Mouse (Mus musculus): ENCODE data around the gene Csnk1d. TPM values are rescaled to one million over a fixed set of nuclear protein-coding genes. Genes with fewer than 3 reads are reported as not detected.

The Csnk1d gene
- polyA plus RNA-seq, 1 experiment from 2014 or later: 67.1 TPM

- H3K9me3 ChIP-seq (ENCODE audit: control insufficient read depth, low read length): no peaks in the 10 kb centered on the region
- ATAC-seq (ENCODE audit: insufficient number of reproducible peaks, low FRiP score, low TSS enrichment, low read depth) (no peak), DNase-seq (ENCODE audit: low spot score) (no peak)
- H3K27ac ChIP-seq (replicated peaks; ENCODE audit: low read depth, low read length): no peak overlapping the region
- H3K36me3 ChIP-seq (ENCODE audit: control insufficient read depth, insufficient read depth, low read length): peaks cover 47% of the 10 kb centered on the region
- H3K4me3 ChIP-seq (ENCODE audit: low read depth, low read length): no peak overlapping the region
- no peak overlapping the region for H3K4me2 ChIP-seq (ENCODE audit: low read depth, severe bottlenecking)
- no peaks in the 10 kb centered on the region for H3K4me1 ChIP-seq (ENCODE audit: control insufficient read depth, insufficient read depth, low read length)
- 93% methylated on average over 7 of the region's 7 CpGs for WGBS
- H3K9ac ChIP-seq (ENCODE audit: low read length): no peak overlapping the region
- H3K27me3 ChIP-seq (ENCODE audit: control insufficient read depth, insufficient read depth, low read length): no peaks in the 10 kb centered on the region
Measured at GRCm38 (mm10) chr11:120962909-120963308, 28.2 kb downstream of the Csnk1d start.

DNA sequence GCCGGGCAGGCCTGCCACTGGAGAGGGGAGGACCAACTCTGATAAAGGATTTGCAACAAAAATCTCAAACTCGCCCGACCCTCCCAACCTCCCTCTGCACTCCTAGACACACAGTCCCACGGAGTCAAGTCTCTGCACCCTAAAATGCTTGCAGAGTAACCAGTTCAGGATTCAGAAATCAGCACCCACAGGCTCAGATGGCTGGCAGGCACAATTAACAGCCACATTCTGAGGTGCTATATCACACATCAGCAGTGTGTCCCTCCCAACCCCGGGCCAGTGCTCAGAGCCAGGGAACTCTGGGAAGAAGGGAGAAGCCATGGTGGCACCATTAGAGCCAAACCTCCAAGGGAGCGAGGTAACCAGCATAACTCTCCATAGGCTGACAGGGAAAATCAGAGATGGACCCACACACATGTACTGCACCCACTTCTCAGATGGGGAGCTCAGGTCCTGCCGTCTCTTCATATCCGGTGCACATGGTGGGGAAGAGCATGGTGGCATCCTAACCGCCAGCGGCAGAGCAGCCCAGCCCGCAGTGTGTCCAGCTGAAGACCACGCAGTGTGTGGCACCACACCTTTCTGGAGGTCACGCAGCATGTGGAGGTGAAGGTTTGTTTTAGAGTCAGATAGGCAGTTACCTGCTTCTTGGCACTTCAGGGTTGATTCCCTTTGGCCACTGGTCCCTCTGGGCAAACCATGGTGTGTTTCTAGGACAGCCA lies 28.9 kb downstream of the Csnk1d start:
- ATAC-seq (ENCODE audit: insufficient number of reproducible peaks, low FRiP score, low TSS enrichment, low read depth) (peak; percentile 31; the same call in 1 of the 2 replicates), DNase-seq (ENCODE audit: low spot score) (no peak)
- H3K9ac ChIP-seq (ENCODE audit: low read length): no peak overlapping the region
- H3K4me1 ChIP-seq (ENCODE audit: control insufficient read depth, insufficient read depth, low read length): no peaks in the 10 kb centered on the region
- no peak overlapping the region for H3K4me3 ChIP-seq (ENCODE audit: low read depth, low read length)
- no peak overlapping the region for H3K4me2 ChIP-seq (ENCODE audit: low read depth, severe bottlenecking)
- no peaks in the 10 kb centered on the region for H3K27me3 ChIP-seq (ENCODE audit: control insufficient read depth, insufficient read depth, low read length)
- peaks cover 42% of the 10 kb centered on the region for H3K36me3 ChIP-seq (ENCODE audit: control insufficient read depth, insufficient read depth, low read length)
- H3K9me3 ChIP-seq (ENCODE audit: control insufficient read depth, low read length): no peaks in the 10 kb centered on the region
- WGBS: 92% methylated on average over 13 of the region's 13 CpGs
- no peak overlapping the region for H3K27ac ChIP-seq (replicated peaks; ENCODE audit: low read depth, low read length)

DNA sequence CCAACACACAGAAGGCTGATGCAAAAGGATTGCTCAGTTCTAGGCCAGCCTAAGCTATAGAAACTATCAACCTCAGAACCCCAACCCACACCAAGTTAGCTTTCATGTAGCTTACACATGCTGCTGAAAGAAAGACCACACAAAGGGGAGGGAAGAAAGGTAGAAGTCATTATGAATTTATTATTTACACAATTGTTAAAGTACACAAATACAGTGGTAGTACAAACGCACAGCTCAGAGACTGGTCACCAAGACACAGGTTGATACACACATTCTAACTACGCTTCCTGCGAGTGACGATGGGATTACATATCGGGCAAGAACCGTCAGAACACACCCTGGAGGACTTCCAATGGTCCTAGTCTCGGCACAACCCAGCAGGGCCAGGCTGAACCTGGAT lies 29.5 kb downstream of the Csnk1d start:
- WGBS: 91% methylated on average over 7 of the region's 7 CpGs

GRCm38 (mm10) chr11:120960248-120960647 lies 30.9 kb downstream of the Csnk1d start:
- Histone ChIP-seq H3K27ac (replicated peaks; ENCODE audit: low read depth, low read length) (no peak overlapping the region), H3K36me3 (ENCODE audit: control insufficient read depth, insufficient read depth, low read length) (peaks cover 41% of the 10 kb centered on the region), H3K4me3 (ENCODE audit: low read depth, low read length) (no peak overlapping the region), H3K4me1 (ENCODE audit: control insufficient read depth, insufficient read depth, low read length) (no peaks in the 10 kb centered on the region), H3K4me2 (ENCODE audit: low read depth, severe bottlenecking) (no peak overlapping the region), H3K9me3 (ENCODE audit: control insufficient read depth, low read length) (no peaks in the 10 kb centered on the region), H3K27me3 (ENCODE audit: control insufficient read depth, insufficient read depth, low read length) (no peaks in the 10 kb centered on the region), H3K9ac (ENCODE audit: low read length) (no peak overlapping the region)
- WGBS: 76% methylated on average over 1 of the region's 1 CpGs
- DNase-seq (ENCODE audit: low spot score) (no peak), ATAC-seq (ENCODE audit: insufficient number of reproducible peaks, low FRiP score, low TSS enrichment, low read depth) (no peak)

More for the DNA sequence above, 29.5 kb downstream of the Csnk1d start:
- H3K36me3 ChIP-seq (ENCODE audit: control insufficient read depth, insufficient read depth, low read length): peaks cover 44% of the 10 kb centered on the region
- no peak for DNase-seq (ENCODE audit: low spot score)
- H3K9me3 ChIP-seq (ENCODE audit: control insufficient read depth, low read length): no peaks in the 10 kb centered on the region
- no peaks in the 10 kb centered on the region for H3K27me3 ChIP-seq (ENCODE audit: control insufficient read depth, insufficient read depth, low read length)
- no peak for ATAC-seq (ENCODE audit: insufficient number of reproducible peaks, low FRiP score, low TSS enrichment, low read depth)
- H3K4me1 ChIP-seq (ENCODE audit: control insufficient read depth, insufficient read depth, low read length): no peaks in the 10 kb centered on the region
- no peak overlapping the region for H3K27ac ChIP-seq (replicated peaks; ENCODE audit: low read depth, low read length)
- H3K9ac ChIP-seq (ENCODE audit: low read length): no peak overlapping the region
- H3K4me3 ChIP-seq (ENCODE audit: low read depth, low read length): no peak overlapping the region
- no peak overlapping the region for H3K4me2 ChIP-seq (ENCODE audit: low read depth, severe bottlenecking)

DNA sequence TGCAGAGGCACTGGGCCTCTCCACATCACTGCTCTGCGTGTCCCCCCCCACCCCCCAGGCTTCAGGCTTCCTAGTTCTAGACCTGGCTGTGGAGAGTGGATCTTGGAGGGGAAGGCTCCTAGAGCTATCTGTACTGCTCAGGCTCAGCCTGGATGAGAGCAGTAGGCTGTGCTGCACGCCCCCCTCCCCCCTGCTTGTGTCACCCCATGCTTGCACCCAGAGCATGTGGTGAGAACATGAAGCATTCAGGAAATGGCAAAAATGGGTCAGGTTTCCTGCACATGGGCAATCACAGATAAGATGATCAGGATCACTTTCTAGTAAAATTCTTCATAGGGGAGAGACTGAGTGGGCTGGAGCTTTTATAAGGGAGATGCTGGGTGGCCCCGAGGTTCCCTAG lies 31.6 kb downstream of the Csnk1d start:
- WGBS: 84% methylated on average over 3 of the region's 3 CpGs
- H3K4me1 ChIP-seq (ENCODE audit: control insufficient read depth, insufficient read depth, low read length): no peaks in the 10 kb centered on the region
- no peak overlapping the region for H3K9ac ChIP-seq (ENCODE audit: low read length)
- no peak overlapping the region for H3K4me3 ChIP-seq (ENCODE audit: low read depth, low read length)
- no peaks in the 10 kb centered on the region for H3K27me3 ChIP-seq (ENCODE audit: control insufficient read depth, insufficient read depth, low read length)
- no peak for ATAC-seq (ENCODE audit: insufficient number of reproducible peaks, low FRiP score, low TSS enrichment, low read depth)
- no peak overlapping the region for H3K4me2 ChIP-seq (ENCODE audit: low read depth, severe bottlenecking)
- H3K9me3 ChIP-seq (ENCODE audit: control insufficient read depth, low read length): no peaks in the 10 kb centered on the region
- no peak overlapping the region for H3K27ac ChIP-seq (replicated peaks; ENCODE audit: low read depth, low read length)
- peaks cover 37% of the 10 kb centered on the region for H3K36me3 ChIP-seq (ENCODE audit: control insufficient read depth, insufficient read depth, low read length)
- DNase-seq (ENCODE audit: low spot score): no peak

- 90% methylated on average over 18 of the region's 18 CpGs for WGBS
- peaks cover 35% of the 10 kb centered on the region for H3K36me3 ChIP-seq (ENCODE audit: control insufficient read depth, insufficient read depth, low read length)
- ATAC-seq (ENCODE audit: insufficient number of reproducible peaks, low FRiP score, low TSS enrichment, low read depth): no peak
- no peak overlapping the region for H3K4me3 ChIP-seq (ENCODE audit: low read depth, low read length)
- no peak overlapping the region for H3K9ac ChIP-seq (ENCODE audit: low read length)
- H3K4me1 ChIP-seq (ENCODE audit: control insufficient read depth, insufficient read depth, low read length): no peaks in the 10 kb centered on the region
- no peak for DNase-seq (ENCODE audit: low spot score)
- H3K27me3 ChIP-seq (ENCODE audit: control insufficient read depth, insufficient read depth, low read length): no peaks in the 10 kb centered on the region
- H3K9me3 ChIP-seq (ENCODE audit: control insufficient read depth, low read length): no peaks in the 10 kb centered on the region
- H3K4me2 ChIP-seq (ENCODE audit: low read depth, severe bottlenecking): no peak overlapping the region
- no peak overlapping the region for H3K27ac ChIP-seq (replicated peaks; ENCODE audit: low read depth, low read length)
Measured at GRCm38 (mm10) chr11:120959066-120959465, 32.1 kb downstream of the Csnk1d start.

DNA sequence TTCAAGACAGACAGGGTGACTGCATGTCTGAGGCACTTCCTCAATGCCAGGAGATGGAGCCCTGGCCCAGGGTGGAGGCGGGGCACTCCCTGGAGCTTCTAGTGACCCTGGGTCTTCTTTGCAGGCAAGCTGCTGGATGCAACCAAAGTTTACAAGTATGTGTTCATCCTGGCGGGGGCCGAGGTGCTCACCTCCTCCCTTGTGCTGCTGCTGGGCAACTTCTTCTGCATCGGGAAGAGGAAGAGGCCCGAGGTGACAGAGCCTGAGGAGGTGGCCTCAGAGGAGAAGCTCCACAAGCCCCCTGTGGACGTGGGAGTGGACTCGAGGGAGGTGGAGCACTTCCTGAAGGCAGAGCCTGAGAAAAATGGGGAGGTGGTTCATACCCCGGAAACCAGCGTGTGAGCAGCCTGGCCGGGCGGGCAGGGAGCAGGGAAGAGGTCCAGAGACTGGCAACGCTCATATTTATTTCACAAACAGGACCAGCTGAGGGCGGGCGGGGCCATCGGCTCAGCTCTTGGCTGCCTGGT lies 33.3 kb downstream of the Csnk1d start:
- 77% methylated on average over 15 of the region's 15 CpGs for WGBS
- ATAC-seq (ENCODE audit: insufficient number of reproducible peaks, low FRiP score, low TSS enrichment, low read depth) (no peak), DNase-seq (ENCODE audit: low spot score) (no peak)
- Histone ChIP-seq H3K4me1 (ENCODE audit: control insufficient read depth, insufficient read depth, low read length) (no peaks in the 10 kb centered on the region), H3K27ac (replicated peaks; ENCODE audit: low read depth, low read length) (no peak overlapping the region), H3K4me3 (ENCODE audit: low read depth, low read length) (no peak overlapping the region), H3K9ac (ENCODE audit: low read length) (no peak overlapping the region), H3K27me3 (ENCODE audit: control insufficient read depth, insufficient read depth, low read length) (no peaks in the 10 kb centered on the region), H3K9me3 (ENCODE audit: control insufficient read depth, low read length) (no peaks in the 10 kb centered on the region), H3K36me3 (ENCODE audit: control insufficient read depth, insufficient read depth, low read length) (peaks cover 28% of the 10 kb centered on the region), H3K4me2 (ENCODE audit: low read depth, severe bottlenecking) (no peak overlapping the region)

DNA sequence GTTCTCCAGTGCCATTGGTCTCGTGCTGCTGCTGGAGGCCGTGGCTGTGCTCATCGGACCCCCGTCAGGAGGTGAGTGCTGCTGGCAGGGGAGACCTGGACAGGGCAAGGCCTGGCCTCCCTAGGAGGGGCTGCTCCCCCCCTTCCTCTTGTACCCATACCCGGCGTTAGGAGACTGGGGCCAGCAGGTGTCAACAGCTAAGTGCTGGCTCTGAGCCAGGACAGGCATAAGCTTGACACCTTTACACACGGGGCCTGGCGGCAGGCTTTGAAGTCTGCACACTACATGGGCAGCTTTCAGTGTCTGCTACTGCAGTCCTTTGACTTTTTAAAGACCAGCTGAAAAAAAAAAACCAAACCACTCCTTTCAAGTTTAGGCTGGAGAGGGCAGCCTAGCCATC lies 34.1 kb downstream of the Csnk1d start:
- 59% methylated on average over 8 of the region's 8 CpGs for WGBS
- Histone ChIP-seq H3K27me3 (ENCODE audit: control insufficient read depth, insufficient read depth, low read length) (no peaks in the 10 kb centered on the region), H3K36me3 (ENCODE audit: control insufficient read depth, insufficient read depth, low read length) (peaks cover 21% of the 10 kb centered on the region), H3K4me1 (ENCODE audit: control insufficient read depth, insufficient read depth, low read length) (no peaks in the 10 kb centered on the region), H3K9me3 (ENCODE audit: control insufficient read depth, low read length) (no peaks in the 10 kb centered on the region), H3K4me3 (ENCODE audit: low read depth, low read length) (no peak overlapping the region), H3K27ac (replicated peaks; ENCODE audit: low read depth, low read length) (no peak overlapping the region), H3K4me2 (ENCODE audit: low read depth, severe bottlenecking) (no peak overlapping the region), H3K9ac (ENCODE audit: low read length) (no peak overlapping the region)
- ATAC-seq (ENCODE audit: insufficient number of reproducible peaks, low FRiP score, low TSS enrichment, low read depth) (no peak), DNase-seq (ENCODE audit: low spot score) (no peak)
